Mouse (Mus musculus) T-cell, adult 2 months (primary cell): ENCODE measurements around the gene Ulk4.
A peak's percentile ranks its signal among the peaks of the same experiment; 100 is the strongest.
"Not testable (repeated sequence)": the region's sequence is repeated elsewhere in the genome, so short reads cannot be mapped to it uniquely, and the experiment has no call there.

Experiments
- DNase-seq: peaks from one replicate; pipeline ENCODE4 v3.0.0; 2022; ENCODE audit warnings: low spot score

The Ulk4 gene

GRCm38 (mm10) chr9:121250854-121251253 is 26.1 kb downstream of the Ulk4 start:
- no peak for DNase-seq

- DNase-seq: no peak
Observed at GRCm38 (mm10) chr9:121249805-121250204, 27.2 kb downstream of the Ulk4 start.

- DNase-seq: peak; percentile 74
Observed at GRCm38 (mm10) chr9:121247956-121248775, 28.8 kb downstream of the Ulk4 start.

DNA sequence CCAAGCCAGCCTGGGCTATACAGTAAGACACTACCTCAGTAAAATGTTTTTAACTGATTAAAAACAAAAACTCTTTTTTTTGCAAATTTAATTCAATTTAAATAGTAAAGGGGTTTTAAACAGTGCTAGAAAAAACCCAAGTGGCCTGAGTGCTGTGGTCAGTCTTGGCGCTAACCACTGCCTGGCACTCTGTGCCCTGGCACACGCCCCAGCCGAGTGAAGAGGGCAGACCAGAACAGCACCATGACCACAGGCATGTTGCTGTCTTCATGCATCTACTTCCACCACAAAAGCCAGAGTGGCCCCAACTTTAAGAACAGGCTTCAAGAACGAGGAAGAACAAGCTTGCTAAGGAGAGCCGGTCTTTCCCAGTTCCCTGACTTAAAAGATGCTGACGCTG is 29.9 kb downstream of the Ulk4 start:
- no peak for DNase-seq

- no peak for DNase-seq
Observed at GRCm38 (mm10) chr9:121242331-121242730, 34.7 kb downstream of the Ulk4 start.

DNA sequence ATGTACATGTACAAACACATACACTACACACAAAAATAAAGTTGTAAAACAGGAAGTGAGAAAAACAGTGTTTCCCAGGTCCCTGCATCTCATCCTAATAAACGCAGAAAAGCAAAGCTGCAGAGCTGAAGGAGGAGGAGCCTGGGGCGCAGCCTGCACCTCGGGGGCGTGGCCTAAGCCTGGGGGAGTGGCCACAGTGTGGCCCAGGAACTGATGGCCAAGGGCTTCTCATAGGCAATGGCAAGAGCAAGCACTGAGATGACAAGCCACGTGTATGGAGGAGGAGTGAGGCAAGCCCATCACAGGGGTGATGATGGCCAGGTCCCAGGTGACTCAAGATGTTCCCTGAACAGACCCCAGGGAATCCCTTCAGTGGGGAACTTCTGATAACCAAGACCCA is 35.2 kb downstream of the Ulk4 start:
- DNase-seq: no peak

GRCm38 (mm10) chr9:121241366-121241765 is 35.6 kb downstream of the Ulk4 start:
- no peak for DNase-seq

- DNase-seq: peak; percentile 37
Observed at GRCm38 (mm10) chr9:121240242-121240641, 36.8 kb downstream of the Ulk4 start.

GRCm38 (mm10) chr9:121239571-121239970 is 37.4 kb downstream of the Ulk4 start:
- DNase-seq: no peak

DNA sequence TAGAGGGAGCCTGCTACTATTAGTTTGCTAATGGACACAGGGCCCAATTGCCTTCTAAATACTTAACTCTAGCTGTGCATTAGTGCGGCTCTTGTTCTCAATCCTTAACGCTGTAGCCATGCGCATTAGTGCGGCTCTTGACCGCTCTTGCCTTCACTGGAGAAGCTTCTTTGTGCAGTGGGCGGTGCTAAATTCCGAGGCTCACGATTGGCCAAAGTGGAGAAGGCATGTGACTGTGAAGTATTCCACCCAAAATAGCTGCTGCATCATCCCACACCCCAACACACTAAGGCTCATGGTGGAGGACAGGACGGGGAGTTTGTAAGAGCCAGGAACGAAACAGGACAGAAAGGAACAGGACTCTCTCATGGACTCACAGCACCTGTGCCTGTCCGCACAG is 58.4 kb downstream of the Ulk4 start:
- no peak for DNase-seq

- DNase-seq: no peak
Observed at GRCm38 (mm10) chr9:121218230-121218629, 58.8 kb downstream of the Ulk4 start.

GRCm38 (mm10) chr9:121217742-121218141 is 59.3 kb downstream of the Ulk4 start:
- DNase-seq: no peak

DNA sequence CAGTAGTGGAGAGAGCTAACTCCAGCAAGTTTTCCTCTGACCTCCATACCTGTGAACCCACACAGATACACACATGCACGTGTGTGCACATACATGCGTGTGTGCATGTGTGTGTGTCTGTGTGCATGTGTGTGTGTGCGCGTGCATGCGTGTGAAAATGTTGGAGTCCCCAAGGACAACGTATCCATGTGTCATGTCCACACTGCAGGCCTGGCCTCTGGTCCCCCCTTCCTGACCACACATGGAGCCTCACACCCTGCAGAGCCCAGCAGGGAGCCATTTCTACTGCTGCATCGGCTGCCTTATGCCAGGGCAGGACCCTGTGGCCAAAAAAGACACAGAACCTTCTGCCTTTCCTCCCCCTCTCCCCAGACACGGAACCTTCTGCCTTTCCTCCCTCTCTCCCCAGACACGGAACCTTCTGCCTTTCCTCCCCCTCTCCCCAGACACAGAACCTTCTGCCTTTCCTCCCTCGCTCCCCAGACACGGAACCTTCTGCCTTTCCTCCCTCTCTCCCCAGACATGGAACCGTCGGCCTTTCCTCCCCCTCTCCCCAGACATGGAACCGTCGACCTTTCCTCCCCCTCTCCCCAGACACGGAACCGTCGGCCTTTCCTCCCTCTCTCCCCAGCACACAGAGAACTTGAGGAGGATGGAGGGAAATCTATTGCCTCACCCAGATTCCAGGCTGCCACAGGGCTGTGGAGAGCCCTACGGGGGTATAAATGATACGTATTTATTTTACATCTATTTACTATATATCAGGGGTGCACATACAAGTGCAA is 60.3 kb downstream of the Ulk4 start:
- DNase-seq: no peak

- DNase-seq: peak; percentile 40
Observed at GRCm38 (mm10) chr9:121215349-121216000, 61.5 kb downstream of the Ulk4 start.

GRCm38 (mm10) chr9:121212322-121212721 is 64.7 kb downstream of the Ulk4 start:
- no peak for DNase-seq

GRCm38 (mm10) chr9:121205046-121205445 is 72.0 kb downstream of the Ulk4 start:
- DNase-seq: no peak

DNA sequence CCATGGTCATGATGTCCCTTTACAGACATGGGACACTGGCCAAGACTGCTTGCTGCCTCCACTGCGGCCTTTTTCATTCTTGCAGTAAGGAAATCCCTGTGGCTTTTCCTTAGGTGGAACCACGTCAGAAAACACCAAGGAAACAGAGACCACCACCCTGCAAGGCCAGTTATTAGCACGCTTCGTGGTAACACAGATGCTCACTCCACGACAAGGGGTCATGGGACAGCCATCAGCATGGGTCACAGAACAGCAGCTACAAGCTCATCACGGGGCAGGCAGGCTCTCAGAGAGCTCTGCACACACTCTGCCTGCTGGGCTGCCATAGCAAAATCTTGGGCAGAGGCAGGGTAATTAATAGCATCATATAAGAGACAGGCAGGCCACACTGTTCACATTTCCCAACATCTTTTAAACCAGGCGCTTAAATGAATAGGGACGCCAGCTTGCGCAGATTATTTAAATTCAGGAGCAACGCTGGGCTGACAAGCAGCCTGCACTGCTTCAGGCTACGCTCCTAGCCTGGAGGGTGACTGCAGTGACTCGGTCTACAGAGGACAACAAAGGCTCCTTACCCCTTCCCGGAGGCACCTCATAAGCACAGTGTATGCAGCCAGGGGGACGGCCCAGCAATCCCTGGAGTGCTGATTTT is 72.7 kb downstream of the Ulk4 start:
- DNase-seq: no peak

- no peak for DNase-seq
Observed at GRCm38 (mm10) chr9:121203686-121204085, 73.3 kb downstream of the Ulk4 start.

DNA sequence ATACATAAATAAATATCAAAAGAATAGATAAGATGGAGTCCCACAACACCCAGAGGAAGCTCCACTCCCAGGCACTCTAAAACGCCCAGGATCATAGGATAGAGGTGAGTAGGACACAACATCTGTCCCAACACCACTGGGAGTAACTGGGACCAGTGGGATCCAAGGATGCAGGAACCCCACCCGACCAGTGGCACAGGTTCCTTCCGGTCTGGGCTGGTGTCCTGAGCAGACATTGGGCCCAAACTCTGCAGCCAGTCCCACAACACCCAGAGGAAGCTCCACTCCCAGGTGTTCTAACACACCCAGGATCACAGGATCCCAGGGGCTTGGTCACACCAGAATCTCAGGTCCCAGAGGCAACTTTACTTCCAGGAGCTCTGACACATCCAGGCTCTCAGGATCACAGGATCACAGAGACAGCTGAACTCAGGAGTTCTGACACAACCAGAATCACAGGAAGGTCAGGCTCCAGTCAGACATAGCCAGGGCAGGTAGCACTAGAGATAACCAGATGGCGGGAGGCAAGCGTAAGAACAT is 77.8 kb downstream of the Ulk4 start:
- DNase-seq: not testable (repeated sequence)

DNA sequence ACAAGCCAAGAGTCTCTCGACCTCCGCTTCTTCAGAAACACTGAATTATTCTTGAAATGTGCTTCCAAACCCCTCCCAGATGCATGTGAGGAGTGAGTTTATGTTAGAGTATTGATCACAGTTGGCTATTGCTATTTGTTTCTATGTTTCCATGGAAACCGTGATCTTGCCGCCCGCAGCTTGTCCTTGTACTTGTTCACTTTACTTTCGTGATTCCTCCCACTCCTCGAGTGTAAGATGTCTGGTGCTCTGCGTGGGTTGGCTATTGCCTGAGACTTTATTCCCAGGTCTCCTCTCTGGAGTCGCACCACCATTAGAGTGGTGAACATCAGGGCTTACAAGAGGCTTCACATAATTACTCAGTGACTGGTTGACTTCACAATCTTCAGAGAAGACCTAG is 80.5 kb downstream of the Ulk4 start:
- DNase-seq: no peak

DNA sequence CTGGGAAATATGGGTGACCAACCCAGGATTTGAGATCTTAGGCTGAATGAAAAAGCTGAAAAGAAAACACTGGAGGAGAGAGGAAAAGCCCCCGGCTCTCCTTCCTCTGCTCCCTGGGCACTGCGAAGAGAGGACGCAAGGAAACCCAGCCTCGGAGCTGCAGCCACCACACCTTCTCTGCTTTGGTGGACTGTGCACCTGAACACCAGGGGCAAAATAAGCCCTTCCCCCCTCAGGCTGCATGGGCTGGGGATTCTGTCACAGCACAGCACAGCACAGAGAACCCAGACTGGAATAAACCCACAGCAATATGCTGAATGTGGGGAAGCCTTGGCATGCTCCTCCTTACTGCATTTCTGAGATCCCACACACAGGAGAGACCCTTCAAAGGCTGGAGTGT is 81.9 kb downstream of the Ulk4 start:
- DNase-seq: no peak
